Mouse (Mus musculus) megakaryocyte, embryonic 14.5 days (primary cell): ENCODE data around the gene Spats1.

Experiments used
- FLI1 ChIP-seq: IDR thresholded peaks from 2 replicates; pipeline ENCODE4 v1.6.1; 2012; ENCODE audit warnings: low read length, inconsistent platforms, mixed read lengths
- GATA1 ChIP-seq: IDR thresholded peaks from 3 replicates; pipeline ENCODE4 v1.6.1; 2012; ENCODE audit warnings: mixed read lengths, low read length, inconsistent platforms, borderline replicate concordance

GRCm38 (mm10) chr17:45523263-45523662, 48.0 kb upstream of the Spats1 start, which contains the start of gene Tcte1:
- TF ChIP-seq GATA1 (no peak), FLI1 (no peak)
